Mouse (Mus musculus) pancreas, adult 10 weeks (tissue): ENCODE results near the gene Rcan1. TPM values are rescaled to one million over a fixed set of nuclear protein-coding genes. Genes with fewer than 3 reads are reported as not detected.

Source experiments
- polyA plus RNA-seq: library from polyadenylated mRNA; stranded (reverse); fragments of 350-450 nt; fragmentation: Illumina TruSeq; extraction: RNeasy Lipid Tissue Mini Kit (QIAGEN cat#74804); gene quantifications from one replicate; pipeline ENCODE4 v1.2.3, GENCODE M21; 2015; ENCODE audit warnings: low read depth, low replicate concordance; ENCODE audit not compliant: insufficient read depth

The Rcan1 gene
- 5.7 TPM for polyA plus RNA-seq

DNA sequence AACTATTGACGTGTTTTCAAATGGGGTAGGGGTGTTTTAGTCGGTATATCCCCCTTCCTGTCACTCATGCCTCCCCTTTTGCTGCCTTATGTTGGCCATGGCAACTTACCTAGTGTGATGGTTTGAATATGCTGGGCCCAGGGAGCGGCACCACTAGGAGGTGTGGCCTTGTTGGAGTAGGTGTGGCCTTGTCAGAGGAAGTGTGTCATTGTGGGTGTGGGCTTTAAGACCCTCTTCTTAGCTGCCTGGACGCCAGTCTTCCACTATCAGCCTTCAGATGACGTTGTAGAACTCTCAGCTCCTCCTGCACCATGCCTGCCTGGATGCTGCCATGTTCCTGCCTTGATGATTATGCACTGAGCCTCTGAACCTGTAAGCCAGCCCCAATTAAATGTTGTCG lies at the start of gene Rcan1:
TSS of gene Rcan1 (minus strand) at position 162 of the 400 bp plus-strand sequence.

DNA sequence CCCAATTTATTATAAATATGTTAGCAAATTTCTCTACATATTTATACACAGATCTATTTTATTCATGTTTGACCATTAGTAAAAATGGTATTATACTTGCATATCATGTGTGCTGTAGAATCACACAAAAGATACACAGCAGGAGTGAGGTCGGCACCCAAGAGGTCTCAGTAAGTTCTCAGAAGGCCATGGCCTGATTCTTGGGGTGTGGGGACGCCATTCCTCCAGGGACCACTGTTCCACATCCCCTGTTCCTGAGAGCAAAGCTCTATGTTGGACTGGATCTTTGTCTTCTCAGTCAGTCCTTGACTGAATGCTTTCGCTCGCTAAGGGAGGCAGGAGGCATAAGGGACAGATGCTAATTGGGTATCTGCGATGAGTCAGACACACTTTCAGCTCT lies 14.8 kb upstream of the Rcan1 start, which contains the start of gene Clic6:
TSS of gene Clic6 (plus strand) at position 301 of the 400 bp plus-strand sequence.

DNA sequence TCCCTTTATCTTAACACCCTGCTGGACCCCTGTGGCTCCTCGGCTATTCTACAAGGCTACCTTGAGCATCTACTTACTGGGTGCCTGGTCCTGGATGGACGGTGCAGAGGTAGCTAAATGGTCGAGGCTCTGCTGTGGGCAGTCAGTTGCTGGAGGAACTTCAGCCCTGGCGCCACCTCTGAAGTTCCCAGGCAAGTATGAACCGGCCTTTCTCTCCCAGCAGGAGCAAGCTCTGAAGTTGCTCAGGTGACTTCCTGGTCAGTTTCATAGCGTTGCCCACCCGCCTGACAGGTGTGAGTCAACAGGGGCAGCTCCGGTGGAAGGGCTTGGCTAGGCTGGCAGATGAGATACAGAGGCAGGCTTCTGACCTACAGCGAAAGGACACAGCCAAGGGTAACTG lies 111.4 kb downstream of the Rcan1 start, which contains the start of gene Kcne1:
TSS of gene Kcne1 (minus strand) at position 240 of the 400 bp plus-strand sequence.

Other genes starting within 250 kb of the Rcan1 start
- not detected for gene Kcne2, start 178.5 kb downstream of the Rcan1 start, polyA plus RNA-seq
- 34.1 TPM for gene Smim11, start 169.6 kb downstream of the Rcan1 start, polyA plus RNA-seq
- not detected for gene Fam243, start 149.4 kb downstream of the Rcan1 start, polyA plus RNA-seq
- gene Kcne1, start 111.4 kb downstream of the Rcan1 start, polyA plus RNA-seq, result not detected
- 1.3 TPM for gene Clic6, start 14.9 kb upstream of the Rcan1 start, polyA plus RNA-seq